Mouse (Mus musculus) CH12.LX (cell line): Measurements from ENCODE around the gene Nfat5.

Experiments
- CTCF ChIP-seq, 2 experiments: IDR thresholded peaks in 1 of 2; conservative IDR thresholded peaks in 1 of 2; 2 replicates each; pipeline ENCODE4 v1.5.1; 2011 to 2012; ENCODE audit warnings: low read depth in 2 of 2, low read length in 2 of 2, improper control_type of control experiment in 1 of 2, inconsistent platforms in 1 of 2, mild to moderate bottlenecking in 1 of 2, moderate library complexity in 1 of 2
- EP300 ChIP-seq: IDR thresholded peaks from 2 replicates; pipeline ENCODE4 v1.6.1; 2011; ENCODE audit warnings: low read length, improper control_type of control experiment
- MAX ChIP-seq: IDR thresholded peaks from 2 replicates; pipeline ENCODE4 v1.6.1; 2011; ENCODE audit warnings: low read length, improper control_type of control experiment
- MEF2A ChIP-seq: IDR thresholded peaks from 2 replicates; pipeline ENCODE4 v1.6.1; 2014; ENCODE audit warnings: low read depth, mild to moderate bottlenecking, inconsistent platforms, low read length, improper control_type of control experiment, borderline replicate concordance
- POLR2A ChIP-seq: IDR thresholded peaks from 2 replicates; pipeline ENCODE4 v1.6.1; 2011; ENCODE audit warnings: low read depth, mild to moderate bottlenecking, improper control_type of control experiment, low read length
- SMC3 ChIP-seq: IDR thresholded peaks from 2 replicates; pipeline ENCODE4 v1.6.1; 2011; ENCODE audit warnings: low read depth, low read length, improper control_type of control experiment
- USF1 ChIP-seq: IDR thresholded peaks from 2 replicates; pipeline ENCODE4 v1.6.1; 2014; ENCODE audit warnings: low read depth, mild to moderate bottlenecking, inconsistent platforms, low read length, improper control_type of control experiment
- USF2 ChIP-seq: conservative IDR thresholded peaks from 2 replicates; pipeline ENCODE4 v1.6.1; 2011; ENCODE audit warnings: low read depth, low read length, improper control_type of control experiment
- ZC3H11A ChIP-seq: IDR thresholded peaks from 2 replicates; pipeline ENCODE4 v1.6.1; 2012; ENCODE audit warnings: low read depth, mild to moderate bottlenecking, inconsistent platforms, low read length, improper control_type of control experiment

- no peak for TF ChIP-seq MEF2A
- no peak for TF ChIP-seq MAX
- no peak for TF ChIP-seq ZC3H11A
- TF ChIP-seq POLR2A: no peak
- no peak for TF ChIP-seq CTCF (conservative IDR thresholded peaks at IDR 0.05 in 1 of 2, IDR thresholded peaks at IDR 0.05 in 1 of 2; ENCODE audit: low read depth in 2 of 2, low read length in 2 of 2)
- no peak for TF ChIP-seq USF1
- no peak for TF ChIP-seq EP300
- no peak for TF ChIP-seq SMC3
- no peak for TF ChIP-seq USF2
Measured at GRCm38 (mm10) chr8:107404057-107404456, 110.8 kb downstream of the Nfat5 start.
